Mouse (Mus musculus) E14TG2a.4 (cell line): ENCODE measurements around the gene Vps39.

Experiments used
- CTCF ChIP-seq: conservative IDR thresholded peaks from 2 replicates; pipeline ENCODE4 v1.5.1; 2014; ENCODE audit warnings: low read length
- NANOG ChIP-seq: IDR thresholded peaks from 2 replicates; pipeline ENCODE4 v1.6.1; 2014; ENCODE audit warnings: borderline replicate concordance, low read length, mixed read lengths
- POU5F1 ChIP-seq: IDR thresholded peaks from 2 replicates; pipeline ENCODE4 v1.6.1; 2014; ENCODE audit warnings: low read length, borderline replicate concordance

DNA sequence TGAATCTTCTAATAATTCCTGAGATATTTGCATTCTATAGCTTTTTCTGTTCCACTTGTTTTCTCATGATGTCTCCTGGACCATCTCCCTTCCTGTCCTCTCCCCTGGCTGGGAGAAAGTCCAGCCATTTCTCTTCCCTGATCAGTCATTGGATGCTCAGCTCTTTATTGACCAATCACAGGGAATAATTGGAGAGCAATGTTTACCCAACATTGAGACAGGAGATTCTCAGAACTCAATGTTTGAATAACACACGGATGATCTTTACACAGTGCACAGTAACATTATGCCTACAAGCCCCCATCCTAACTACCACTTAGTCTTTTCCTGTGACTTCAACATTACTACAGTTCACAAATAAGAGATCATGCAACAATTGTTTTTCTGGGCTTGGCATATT, 7.5 kb upstream of the Vps39 start:
- TF ChIP-seq NANOG = no peak
- no peak for TF ChIP-seq CTCF
- TF ChIP-seq POU5F1 = no peak
